Mouse (Mus musculus): ENCODE data around the gene Ccl9.
"Not testable (repeated sequence)": the region's sequence is repeated elsewhere in the genome, so short reads cannot be mapped to it uniquely, and the experiment has no call there.

The Ccl9 gene

DNA sequence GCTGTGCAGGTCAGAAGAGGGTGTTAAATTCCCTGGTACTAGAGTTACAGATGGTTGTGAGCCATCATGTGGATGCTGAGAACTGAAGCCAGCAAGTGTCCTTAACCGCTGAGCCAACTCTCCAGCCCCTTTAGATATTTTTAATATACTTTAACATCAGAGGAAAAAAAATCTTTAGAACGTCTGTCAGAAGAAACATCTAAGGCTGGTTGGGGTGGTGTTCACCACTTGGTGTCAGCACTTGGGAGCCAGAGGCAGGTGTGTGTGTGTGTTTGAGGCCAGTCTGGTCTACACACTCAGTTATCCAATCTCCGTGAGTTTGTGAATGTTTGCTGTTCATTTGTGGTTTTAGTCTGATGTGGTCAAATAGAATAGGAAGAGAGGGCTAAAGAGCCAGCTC, 563 bp upstream of the Ccl9 start:
- DNase-seq: no peak

GRCm38 (mm10) chr11:83576927-83577555, 1.4 kb downstream of the Ccl9 start:
- no peak for DNase-seq

DNA sequence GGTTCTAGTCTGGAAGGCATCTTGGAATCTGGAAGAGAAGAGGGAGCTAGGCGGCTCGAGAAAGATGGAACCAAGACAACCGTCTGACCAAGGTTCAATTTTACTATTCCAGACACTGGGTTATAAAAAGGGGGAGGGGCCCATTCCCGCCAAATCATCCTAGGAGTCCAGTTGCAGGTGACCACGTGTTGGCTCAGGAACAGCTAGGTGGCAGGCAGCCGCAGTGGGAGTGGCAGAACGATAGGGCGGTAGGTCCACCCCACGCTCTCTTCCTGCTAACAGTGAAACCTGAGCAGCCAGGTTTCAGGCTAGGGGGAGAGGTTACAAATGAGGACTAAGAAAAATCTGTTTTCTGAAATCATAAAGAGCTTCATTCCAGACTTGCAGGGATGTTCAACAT, 5.6 kb downstream of the Ccl9 start:
- no peak for DNase-seq

GRCm38 (mm10) chr11:83572223-83572622, 6.2 kb downstream of the Ccl9 start:
- DNase-seq: peak; percentile 52

DNA sequence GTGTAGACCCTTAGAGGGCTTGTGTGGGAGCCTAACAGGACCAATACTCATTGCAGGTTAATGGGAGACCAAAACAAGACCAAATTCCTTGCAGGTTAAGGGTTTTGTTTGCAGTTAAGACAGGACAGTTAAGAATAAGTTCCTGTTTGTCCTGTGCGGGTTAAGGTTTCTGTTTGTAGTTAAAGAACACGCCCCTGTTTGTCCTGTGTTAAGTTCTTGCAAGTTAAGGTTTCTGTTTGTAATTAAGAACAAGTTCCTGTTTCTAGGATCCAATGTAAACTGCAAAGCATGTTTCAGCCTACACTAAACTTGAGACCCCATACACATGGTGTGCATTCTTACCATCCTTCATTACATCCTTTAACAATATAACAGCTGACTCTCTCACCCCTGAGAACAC, 8.2 kb downstream of the Ccl9 start:
- no peak for DNase-seq

DNA sequence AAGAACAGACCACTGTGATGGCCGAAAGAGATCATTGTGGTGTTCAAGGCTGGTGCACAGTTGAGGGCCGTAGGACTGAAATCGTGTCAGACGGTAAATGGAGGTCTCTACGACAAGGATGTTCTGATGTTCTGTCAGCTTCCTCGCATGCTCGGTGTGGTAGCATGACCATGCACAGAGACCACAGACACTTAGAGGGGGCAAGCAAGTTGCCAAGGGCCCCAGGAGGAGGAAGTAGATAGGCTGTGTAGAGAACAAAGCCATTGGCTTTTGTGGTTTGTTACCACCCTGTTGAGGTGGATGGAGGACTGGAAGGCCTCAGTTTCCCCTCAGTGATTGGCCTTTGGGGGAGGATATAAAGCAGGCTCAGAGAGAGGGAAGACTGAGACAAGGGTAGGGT, 9.2 kb downstream of the Ccl9 start:
- DNase-seq: no peak

- DNase-seq: no peak
Measured at GRCm38 (mm10) chr11:83568786-83569185, 9.7 kb downstream of the Ccl9 start.

DNA sequence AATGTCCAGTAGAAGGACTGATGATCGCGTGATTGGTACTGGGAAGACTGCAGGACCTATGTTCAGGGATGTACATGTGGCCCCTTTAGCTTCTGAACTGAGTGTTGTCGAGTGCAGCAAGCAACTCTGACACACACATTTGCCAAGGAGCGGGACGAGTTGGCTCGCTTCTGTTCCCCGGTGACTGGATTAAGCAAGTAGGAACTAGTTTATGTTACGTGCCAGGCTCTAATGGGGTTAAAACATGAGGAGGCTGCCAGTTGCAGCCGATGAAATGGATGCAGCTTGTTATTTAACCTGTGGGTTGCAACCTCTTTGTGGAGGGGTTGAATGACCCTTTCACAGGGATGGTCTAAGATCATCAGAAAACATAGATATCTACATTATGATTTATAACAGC, 10.4 kb downstream of the Ccl9 start:
- no peak for DNase-seq

- no peak for DNase-seq
Measured at GRCm38 (mm10) chr11:83567311-83567710, 11.1 kb downstream of the Ccl9 start.

GRCm38 (mm10) chr11:83566617-83567016, 11.8 kb downstream of the Ccl9 start:
- no peak for DNase-seq

DNA sequence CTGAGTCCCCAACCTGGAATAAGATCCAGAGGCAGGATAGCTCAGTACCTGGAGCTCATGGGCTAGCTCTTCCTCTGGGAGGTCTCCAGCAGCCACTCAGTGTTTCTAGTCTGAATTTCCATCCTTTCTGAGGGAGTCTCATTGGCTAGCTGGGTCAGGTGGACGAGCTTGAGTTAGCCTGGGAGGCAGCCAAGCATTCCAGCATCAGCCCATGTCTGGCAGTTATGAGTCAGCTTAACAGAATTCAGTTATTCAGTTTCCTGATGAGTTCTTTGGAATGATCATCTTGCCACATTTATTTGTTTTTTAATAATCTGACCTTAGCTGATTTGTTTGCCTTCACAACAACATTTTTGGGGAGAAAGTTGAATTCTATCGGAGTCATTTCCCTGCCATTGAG, 14.7 kb downstream of the Ccl9 start:
- DNase-seq: peak; percentile 25

GRCm38 (mm10) chr11:83562311-83562887, 16.0 kb downstream of the Ccl9 start:
- no peak for DNase-seq

DNA sequence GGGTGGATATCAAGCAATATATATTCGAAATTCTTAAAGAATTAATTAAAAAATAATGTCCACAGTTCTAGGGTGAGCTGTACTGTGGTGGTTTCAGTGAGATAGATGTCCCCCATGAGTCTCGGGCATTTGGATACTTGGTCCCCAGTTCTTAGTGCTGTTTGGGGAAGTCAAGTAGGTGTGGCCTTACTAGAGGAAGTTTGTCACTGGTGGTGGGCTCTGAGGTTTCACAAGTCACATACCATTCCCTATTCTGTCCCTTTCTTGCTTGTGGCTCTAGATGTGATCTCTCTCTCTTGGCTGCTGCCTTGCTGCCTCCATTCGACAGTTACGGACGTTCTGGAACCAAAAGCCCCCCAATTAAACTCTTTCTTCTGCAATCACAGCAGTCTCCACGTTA, 18.0 kb downstream of the Ccl9 start:
- no peak for DNase-seq

DNA sequence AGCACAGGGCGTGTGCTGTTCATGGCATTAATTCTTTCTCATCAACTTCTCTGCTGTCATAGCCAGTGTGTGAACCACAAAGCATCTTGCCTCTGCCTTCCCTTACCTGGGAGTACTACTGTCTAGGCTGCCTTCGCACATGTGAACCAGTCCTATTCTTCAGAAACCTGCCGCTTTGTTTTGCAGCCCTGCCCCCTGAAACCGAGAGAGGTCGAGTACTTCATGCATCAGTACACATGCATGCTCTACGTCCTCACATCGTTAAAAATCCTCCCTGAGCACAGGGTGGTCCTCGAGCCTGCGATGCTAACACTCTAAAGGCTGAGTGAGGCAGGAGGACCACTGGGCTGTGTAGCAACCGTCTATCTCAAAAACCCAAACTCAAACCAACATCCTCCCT, 21.4 kb downstream of the Ccl9 start:
- no peak for DNase-seq

DNA sequence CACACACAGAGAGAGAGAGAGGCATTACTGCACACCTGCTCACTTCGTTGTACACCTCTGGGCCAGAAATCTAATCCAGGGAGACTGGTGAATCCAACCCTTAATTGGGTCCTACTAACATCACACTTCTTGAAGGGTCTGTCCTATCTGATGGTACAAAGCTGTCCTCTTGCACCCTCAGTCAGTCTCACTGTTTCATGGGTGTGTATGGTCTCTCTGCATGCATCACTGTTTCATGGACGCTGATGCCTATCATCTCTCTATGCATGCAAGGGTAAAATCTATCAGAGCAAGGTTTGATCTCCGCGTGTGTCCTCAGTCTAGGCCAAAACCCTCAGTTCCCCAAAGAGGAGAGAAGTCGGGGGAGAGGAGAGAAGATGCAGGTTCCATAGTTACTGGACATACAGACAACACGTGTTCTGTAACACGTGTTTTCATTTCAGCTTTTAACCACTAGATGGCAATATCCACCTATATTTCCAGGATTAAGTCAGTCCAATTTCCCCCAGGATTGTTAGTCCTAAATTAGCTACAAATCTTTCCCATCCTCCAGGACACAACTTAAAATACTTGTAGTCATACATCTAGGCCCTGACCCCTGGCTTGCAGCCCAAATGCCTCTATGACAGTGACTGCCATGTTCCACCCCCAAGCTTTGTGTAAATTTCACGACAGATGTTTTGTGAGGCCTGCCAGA, 22.2 kb downstream of the Ccl9 start:
- peak; percentile 79 for DNase-seq

- no peak for DNase-seq
Measured at GRCm38 (mm10) chr11:83551668-83552067, 26.8 kb downstream of the Ccl9 start.

- not testable (repeated sequence) for DNase-seq
Measured at GRCm38 (mm10) chr11:83551037-83551436, 27.4 kb downstream of the Ccl9 start.

DNA sequence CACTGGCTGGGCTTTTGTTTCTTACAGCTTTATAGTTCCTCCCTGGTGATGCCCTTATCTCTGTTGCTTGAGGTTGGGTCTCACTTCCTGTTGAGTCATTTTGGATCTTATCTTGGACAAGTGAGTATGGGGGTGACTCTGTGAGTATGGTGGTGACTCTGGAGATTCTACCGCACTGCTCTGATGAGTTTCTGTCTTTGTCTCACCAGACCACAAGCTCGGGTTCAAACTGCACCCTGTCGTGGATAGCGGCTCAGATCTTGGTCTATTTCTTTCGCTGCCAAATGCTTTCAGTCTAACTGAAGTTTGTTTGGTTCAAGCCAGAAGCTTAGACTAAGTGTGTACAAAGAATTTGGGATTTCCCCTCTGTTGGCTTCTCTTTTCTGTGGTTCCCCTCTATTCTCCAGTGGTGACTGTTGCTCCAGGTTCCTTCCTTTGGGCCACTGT, 28.2 kb downstream of the Ccl9 start:
- no peak for DNase-seq

GRCm38 (mm10) chr11:83544214-83544613, 34.2 kb downstream of the Ccl9 start:
- no peak for DNase-seq

- no peak for DNase-seq
Measured at GRCm38 (mm10) chr11:83541415-83541814, 37.0 kb downstream of the Ccl9 start.

- DNase-seq: no peak
Measured at GRCm38 (mm10) chr11:83540931-83541330, 37.5 kb downstream of the Ccl9 start.

- DNase-seq: peak; percentile 27
Measured at GRCm38 (mm10) chr11:83538705-83539314, 39.6 kb downstream of the Ccl9 start.

DNA sequence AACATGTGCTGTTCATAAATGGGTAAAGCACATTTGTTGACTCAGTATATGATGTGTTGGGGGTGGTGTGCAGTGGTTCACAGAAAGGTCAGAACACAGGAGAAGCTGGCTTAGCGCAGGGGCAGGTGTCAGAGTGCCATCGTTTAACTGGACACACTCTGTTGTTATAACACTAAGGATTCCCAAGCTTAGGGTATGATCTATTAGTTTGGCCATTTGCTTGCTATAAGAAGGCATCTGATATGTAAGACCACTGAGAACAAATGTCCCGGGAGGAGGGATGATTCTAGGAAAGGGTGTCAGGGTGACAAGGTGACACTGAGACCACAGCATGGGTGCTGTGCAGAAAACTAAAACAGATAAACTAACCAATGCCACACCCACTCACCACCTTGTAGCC, 41.6 kb downstream of the Ccl9 start:
- DNase-seq: no peak

Measured in kidney, postnatal 10 days (tissue).